16 mouse cellular contexts compared by ENCODE assay signal in genomic region chr1:150212454-150212853, GRCm38 (mm10).
"Had no signal": no experiment of that assay in that cellular context is flagged by ENCODE, and none has a peak within 500 bp of the region (broad histone marks: within the 10 kb centered on the region; RNA-seq: fewer than 3 reads in every experiment).

No protein-coding gene starts in this region.

- H3K36me3 ChIP-seq: neural tube, embryonic 13.5 days; neural tube, embryonic 15.5 days; stomach, embryonic 15.5 days had no signal

- DNase-seq: retina, postnatal 1 day; right cerebral cortex, adult 18-20 months; right cerebral cortex, postnatal 14 days; right cerebral cortex, postnatal 25 days; right cerebral cortex, postnatal 4 days; spleen, adult 18-20 months; thymus, adult 18-20 months; thymus, adult 2 months; thymus, postnatal 14 days; thymus, postnatal 25 days; thymus, postnatal 36 days; thymus, postnatal 4 days had no signal

- H3K4me1 ChIP-seq: neural tube, embryonic 13.5 days; neural tube, embryonic 15.5 days; stomach, embryonic 15.5 days had no signal

- H3K27ac ChIP-seq: neural tube, embryonic 13.5 days; neural tube, embryonic 15.5 days; stomach, embryonic 15.5 days; stomach, postnatal 0 days had no signal

- H3K27me3 ChIP-seq: neural tube, embryonic 13.5 days; neural tube, embryonic 15.5 days; stomach, embryonic 15.5 days had no signal

- H3K4me3 ChIP-seq: neural tube, embryonic 13.5 days; neural tube, embryonic 15.5 days; stomach, embryonic 15.5 days had no signal

- H3K9me3 ChIP-seq: neural tube, embryonic 13.5 days; neural tube, embryonic 15.5 days; stomach, embryonic 15.5 days had no signal

- H3K4me2 ChIP-seq: neural tube, embryonic 13.5 days; neural tube, embryonic 15.5 days; stomach, embryonic 15.5 days had no signal

- H3K9ac ChIP-seq: neural tube, embryonic 13.5 days; neural tube, embryonic 15.5 days; stomach, embryonic 15.5 days had no signal
